Mouse (Mus musculus): ENCODE data around the gene Cfap74.
"Not testable (repeated sequence)": the region's sequence is repeated elsewhere in the genome, so short reads cannot be mapped to it uniquely, and the experiment has no call there.

Gene Cfap74

GRCm38 (mm10) chr4:155469590-155470262, 60.7 kb downstream of the Cfap74 start:
- DNase-seq (ENCODE audit: low spot score): peak; percentile 72

DNA sequence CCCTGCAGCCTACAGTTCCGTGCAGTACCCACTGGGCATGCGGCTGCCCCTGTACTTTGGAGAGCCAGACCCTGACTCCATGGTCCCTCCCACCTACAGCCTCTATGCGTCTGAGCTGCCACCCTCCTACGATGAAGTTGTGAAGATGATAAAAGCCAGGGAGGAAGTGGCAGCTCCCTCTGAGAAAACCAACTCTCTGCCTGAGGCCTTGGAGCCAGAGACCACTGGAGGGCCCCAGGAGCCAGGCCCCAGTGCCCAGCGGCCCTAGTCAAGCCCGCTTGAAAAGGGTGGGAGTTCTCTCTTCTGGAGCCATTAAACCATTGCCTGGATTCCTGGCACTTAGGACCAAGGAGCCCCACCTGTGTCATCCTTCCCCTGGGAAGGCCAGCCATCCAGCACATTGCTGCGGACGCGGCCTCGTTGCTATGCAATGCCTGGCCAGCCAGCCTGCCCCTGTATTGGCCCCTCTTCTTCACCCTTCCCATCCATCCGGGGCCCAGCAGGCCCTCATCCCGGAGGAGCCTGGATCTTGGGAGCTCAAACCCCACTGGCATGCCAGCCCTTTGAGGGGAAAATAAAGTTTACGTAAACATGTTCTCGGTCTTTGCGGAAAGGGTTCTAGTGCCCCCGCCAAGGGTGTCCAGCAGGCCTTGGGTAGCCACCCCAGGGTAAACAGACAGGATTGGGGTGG, 61.4 kb downstream of the Cfap74 start:
- DNase-seq (ENCODE audit: low spot score): no peak

GRCm38 (mm10) chr4:155470997-155471396, 62.0 kb downstream of the Cfap74 start:
- DNase-seq (ENCODE audit: low spot score): no peak

- DNase-seq (ENCODE audit: low spot score): no peak
Observed at GRCm38 (mm10) chr4:155471406-155471805, 62.4 kb downstream of the Cfap74 start.

DNA sequence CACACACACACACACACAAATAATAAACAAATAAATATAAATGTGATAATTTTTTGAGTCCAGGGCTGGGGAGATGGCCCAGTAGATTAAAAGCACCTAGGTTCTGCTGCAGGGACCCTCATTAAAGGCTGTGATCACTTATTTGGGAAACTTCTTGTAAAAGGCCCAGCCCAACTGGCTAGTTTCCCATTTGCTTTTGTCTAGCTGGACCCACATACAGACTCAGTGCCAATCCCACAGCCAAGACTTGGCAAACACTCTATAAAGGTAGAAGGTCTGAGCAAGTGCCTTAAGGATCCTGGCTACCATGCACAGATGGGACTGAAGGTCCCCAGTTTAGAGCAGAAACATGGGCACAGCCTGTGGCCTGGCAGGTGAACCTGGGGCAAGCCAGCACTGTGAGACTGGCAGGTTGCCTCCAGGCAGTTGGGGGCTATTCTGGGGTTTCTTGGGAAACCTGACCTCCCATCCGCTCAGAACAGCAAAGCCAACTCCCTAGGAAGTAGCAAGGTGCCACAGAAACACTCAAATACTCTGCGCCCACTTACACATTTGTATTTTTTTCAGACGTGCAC, 63.8 kb downstream of the Cfap74 start:
- no peak for DNase-seq (ENCODE audit: low spot score)

GRCm38 (mm10) chr4:155473319-155473718, 64.3 kb downstream of the Cfap74 start:
- DNase-seq (ENCODE audit: low spot score): peak; percentile 50

DNA sequence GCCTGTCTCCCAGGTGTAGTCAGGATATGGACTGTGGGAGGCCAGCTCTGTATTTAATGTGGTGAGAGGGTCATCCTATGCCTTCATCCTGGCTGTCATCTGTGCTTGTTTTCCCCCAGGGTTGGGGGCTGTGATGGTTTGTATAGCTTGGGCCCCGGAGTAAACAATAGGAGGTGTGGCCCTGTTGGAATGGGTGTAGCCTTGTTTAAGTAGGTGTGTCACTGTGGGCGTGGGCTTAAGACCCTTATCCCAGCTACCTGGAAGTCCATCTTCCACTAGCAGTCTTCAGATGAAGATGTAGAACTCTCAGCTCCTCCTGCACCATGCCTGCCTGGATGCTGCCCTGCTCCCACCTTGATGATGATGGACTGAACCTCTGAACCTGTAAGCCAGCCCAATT, 64.8 kb downstream of the Cfap74 start:
- DNase-seq (ENCODE audit: low spot score): not testable (repeated sequence)

DNA sequence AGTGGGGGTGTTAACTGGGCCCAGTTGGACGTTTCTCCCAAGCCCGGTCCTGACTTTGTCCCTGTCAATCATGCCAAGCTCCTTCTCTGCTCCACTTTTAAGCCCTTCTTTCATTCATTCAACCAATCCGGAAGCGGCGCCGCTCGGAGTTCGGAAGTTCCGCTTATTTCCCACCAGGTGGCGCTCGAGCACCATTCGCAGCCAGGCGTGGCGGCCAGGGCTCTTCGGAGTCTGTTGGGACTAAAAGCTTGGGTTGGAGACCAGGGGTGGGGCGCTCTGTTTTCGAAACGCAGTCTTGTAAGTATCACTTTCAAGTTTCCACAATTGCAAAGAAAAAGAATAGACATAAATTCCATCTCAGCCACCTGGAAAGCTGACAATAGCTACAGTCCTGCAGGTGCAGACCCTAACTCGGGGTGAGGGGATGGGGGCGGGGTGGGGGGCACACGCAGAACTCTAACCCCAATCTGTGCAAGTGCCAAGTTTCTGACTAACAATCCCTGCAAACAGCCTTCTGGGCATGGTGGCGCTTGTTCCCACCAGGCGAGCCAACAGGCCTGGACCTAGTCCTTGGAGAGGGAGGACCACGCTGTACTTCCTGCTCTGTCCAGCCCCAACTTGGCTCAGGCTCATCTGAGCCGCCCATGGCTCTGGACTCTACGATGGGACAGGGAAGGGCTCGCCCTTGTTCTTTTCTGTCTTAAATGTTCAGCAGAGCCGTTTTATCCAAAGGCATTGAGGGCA, 72.6 kb downstream of the Cfap74 start:
- DNase-seq (ENCODE audit: low spot score): peak; percentile 59

DNA sequence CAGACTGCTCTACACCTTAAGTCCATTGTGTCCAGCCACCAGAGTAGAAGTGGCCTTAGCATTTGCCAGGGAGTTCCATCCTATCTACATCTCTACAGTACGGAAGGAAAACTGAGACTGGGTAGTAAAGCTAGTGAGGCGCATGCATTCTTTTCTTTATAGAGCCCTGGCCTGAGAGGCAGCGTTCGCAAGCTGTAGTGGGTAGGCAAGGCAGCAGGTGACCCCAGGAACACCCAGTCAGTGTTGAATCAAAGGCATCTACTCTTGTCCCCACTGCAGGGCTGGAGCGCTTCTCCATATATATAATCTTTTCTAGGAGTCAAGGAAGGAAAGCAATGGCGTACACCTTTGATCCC, 73.1 kb downstream of the Cfap74 start:
- no peak for DNase-seq (ENCODE audit: low spot score)

GRCm38 (mm10) chr4:155482733-155483540, 73.9 kb downstream of the Cfap74 start:
- no peak for DNase-seq (ENCODE audit: low spot score)

DNA sequence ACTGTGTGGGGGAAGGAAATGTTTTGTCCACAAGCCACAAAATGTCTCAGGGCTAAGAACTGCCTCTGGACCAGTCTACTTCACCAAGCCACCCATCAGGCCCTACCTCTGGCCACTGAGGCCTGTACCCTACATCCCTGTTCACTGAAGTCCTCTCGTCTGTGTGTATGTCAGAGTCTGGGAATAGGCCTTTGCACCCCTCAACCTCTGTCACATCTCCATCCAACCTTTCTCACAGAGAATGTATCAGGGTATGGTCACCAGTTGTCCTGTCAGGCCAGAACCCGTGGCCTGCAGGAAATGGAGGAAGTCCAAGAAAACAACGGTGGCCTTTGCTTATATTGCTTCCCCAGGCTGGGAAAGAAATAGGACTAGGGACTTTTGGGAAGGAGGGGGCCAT, 76.5 kb downstream of the Cfap74 start:
- no peak for DNase-seq (ENCODE audit: low spot score)

- no peak for DNase-seq (ENCODE audit: low spot score)
Observed at GRCm38 (mm10) chr4:155487746-155488145, 78.8 kb downstream of the Cfap74 start.

DNA sequence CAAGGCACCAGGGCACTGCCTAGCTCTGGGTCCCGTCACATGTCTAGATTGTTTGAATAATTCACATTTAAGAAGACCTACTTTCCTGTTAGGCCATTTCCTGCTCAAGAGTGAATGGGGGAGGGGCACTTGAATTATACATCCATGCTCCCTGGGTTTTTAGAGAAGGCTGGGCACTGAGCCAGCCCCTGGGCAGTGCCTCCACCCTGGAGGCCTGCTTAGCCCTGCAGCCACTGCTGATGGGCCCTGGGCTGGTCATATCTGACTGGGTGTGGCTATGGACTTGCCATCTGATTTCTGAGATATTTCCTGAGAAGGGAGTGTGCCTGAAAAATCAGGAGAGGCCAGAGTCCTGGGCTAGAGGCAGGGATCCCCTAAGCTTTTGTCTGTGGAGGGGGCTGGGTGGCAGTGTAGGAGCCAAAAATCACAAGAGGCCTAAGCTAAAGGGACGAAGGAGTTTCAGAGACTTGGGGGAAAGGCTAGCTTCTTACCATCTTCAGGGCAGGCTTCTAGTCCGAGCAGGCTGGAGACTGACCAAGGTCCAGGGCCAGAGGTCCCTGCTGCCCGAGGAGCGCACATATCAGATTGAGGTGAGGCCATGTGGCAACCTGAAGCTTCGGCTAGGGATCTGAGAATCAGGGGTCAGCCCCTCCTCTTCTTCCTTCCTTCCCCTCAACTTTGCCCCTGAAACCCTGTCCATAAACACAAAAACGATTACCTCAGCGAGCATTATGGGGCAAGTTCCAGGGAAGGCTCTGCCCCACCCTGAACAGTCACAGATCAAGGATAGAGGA, 79.4 kb downstream of the Cfap74 start:
- DNase-seq (ENCODE audit: low spot score): peak; percentile 62

GRCm38 (mm10) chr4:155489101-155489970, 80.3 kb downstream of the Cfap74 start:
- no peak for DNase-seq (ENCODE audit: low spot score)

GRCm38 (mm10) chr4:155490456-155490855, 81.5 kb downstream of the Cfap74 start:
- DNase-seq (ENCODE audit: low spot score): no peak

DNA sequence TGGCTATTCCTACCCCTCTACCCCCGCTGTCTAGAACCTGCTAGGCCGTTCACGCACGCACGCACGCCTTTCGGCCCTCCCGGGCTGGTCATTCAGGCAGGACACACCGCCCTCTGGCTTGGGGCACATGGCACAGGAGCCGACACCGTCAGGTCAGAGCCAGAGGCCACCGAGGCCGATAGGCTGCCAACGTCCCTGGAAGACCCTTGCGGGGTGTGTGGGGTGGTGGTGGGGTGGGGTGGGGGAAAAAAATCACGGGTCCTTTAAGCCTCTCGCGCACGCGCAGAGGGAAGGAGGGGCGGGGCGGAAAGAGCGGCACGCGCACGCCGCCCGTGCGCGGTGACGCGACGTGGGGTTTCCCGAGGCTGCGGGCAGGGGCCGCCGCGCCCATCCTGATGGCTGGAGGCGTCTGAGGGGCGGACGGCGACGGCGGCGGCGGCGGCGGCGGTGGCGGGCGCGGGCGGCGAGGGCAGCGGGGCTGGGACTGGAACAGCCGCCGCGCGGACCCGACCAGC, 82.1 kb downstream of the Cfap74 start, which contains the start of gene Gnb1:
TSS of gene Gnb1 (plus strand) at position 372 of the 515 bp plus-strand sequence.
- peak; percentile 84 for DNase-seq (ENCODE audit: low spot score)

DNA sequence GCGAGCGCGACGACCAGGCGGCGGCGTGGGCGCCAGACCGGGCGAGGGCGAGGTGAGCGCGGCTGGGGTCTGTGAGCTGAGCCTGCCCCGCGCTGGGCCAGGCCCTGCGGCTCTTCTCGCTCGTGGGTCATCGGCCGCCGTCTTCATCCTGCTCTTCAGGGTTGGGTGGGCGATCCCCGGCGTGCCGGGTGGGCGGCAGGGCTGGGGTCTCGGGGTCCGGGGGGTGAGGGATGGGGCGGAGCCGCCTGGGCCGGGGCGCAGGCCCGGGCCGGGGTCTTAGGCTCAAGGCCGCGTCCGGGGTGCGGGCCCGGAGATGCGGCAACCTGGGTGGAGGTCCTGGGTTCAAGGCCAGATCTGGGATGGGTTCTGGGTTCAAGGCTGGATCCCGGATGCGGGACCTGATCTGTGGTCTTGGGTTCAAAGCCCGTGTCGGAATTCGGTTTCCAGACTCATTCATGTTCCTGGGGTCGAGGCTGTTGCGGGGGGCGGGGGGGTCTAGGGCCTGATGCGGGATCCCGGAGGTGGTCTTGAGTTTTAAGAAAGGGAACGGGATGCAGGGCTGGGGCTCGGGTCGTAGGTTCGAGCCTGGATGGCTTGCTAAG, 82.6 kb downstream of the Cfap74 start:
- DNase-seq (ENCODE audit: low spot score): no peak

DNA sequence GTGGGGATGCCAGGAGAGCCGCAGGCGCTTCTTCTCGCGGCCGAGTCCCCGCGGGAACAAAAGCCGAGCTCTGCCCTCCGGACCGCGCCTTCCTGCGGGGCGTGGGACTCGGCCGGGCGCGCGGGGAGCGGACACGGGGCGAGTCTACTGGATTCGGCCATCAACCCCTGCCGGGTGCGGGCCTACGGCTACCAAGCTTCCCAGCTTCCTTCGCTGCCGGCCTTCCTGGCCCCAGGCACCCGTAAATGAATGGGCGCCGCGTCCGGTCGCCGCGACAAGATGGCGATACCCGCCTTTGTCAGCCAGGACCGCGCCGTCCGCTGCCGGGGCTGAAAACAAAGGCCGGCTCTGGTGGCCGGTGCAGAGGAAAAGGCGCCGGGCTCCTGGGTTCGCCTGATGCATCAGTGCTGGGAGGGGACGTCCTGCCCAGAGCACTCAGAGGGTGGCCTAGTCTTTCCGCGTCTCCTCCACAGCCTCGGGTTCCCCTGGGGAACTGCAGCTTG, 83.2 kb downstream of the Cfap74 start:
- no peak for DNase-seq (ENCODE audit: low spot score)

DNA sequence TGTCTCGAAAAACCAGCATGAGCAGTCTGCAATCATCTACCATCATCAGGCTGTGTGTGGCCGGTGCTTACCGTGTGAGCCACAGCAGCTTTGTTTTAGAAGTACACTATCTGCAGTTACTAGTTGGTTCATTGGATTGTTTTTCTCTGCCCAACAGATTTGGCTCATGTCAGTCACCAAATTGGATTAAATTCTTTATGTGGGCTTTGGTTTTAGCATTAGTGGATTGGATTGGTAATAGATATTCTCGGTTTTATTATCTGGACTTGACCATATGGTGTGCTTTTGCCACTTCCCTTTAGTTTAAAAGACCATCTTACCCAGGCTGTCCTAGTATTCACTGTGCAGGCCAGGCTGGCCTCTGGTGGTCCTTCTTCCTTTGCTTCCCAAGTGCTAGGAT, 85.9 kb downstream of the Cfap74 start:
- DNase-seq (ENCODE audit: low spot score): no peak
